In the genomic region with DNA sequence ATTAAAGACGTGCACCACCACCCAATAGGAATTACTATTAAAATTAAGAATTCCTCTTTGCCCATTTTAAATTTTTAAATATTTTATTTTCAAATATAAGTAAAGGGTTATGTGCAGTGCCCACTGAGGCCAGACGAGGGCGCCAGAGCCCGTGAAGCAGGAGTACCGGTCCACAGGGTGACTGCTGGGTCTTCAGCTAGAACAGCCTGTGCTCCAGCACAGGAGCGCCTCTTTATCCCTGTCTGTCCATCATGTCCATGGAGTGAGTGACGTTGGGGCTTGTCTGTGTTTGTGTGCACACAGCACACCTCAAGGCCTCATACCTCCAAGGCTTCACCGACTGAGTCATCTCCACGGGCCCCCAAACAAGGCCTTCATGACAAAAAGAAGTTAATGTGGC, we compare ENCODE assay signal across 9 mouse cellular contexts. TPM values are rescaled to one million over a fixed set of nuclear protein-coding genes. Genes with fewer than 3 reads are reported as not detected.
A peak's percentile ranks its signal among the peaks of the same experiment; 100 is the strongest.
DNase-seq lines count a peak whose midpoint lies in the region; ATAC-seq and TF ChIP-seq lines count a peak whose summit lies in the region.
"Had no signal": no experiment of that assay in that cellular context is flagged by ENCODE, and none has a peak within 500 bp of the region (broad histone marks: within the 10 kb centered on the region; RNA-seq: fewer than 3 reads in every experiment).

No protein-coding gene starts in this region.

- H3K4me2 ChIP-seq in forebrain, postnatal 0 days (ENCODE audit: low read depth) = peak overlapping the region; percentile 71; the same call in 1 of the 2 replicates
- H3K4me2 ChIP-seq in intestine, postnatal 0 days (replicated peaks; ENCODE audit: low read depth) = peak overlapping the region; percentile 67; the same call in 1 of the 2 replicates
- peak overlapping the region; percentile 4; the same call in 1 of the 2 replicates for H3K4me2 ChIP-seq in limb, embryonic 12.5 days
- H3K4me2 ChIP-seq in midbrain, embryonic 16.5 days (ENCODE audit: low read length) = peak overlapping the region; percentile 52

- 0 out of 2 replicates have a peak, but pooled peaks have one; percentile 29 for TF ChIP-seq EP300 in heart, adult 2 months (IDR thresholded peaks at IDR 0.05; ENCODE audit: insufficient read depth, low read depth, low read length)

- no peaks in the 10 kb centered on the region for H3K9me3 ChIP-seq in forebrain, postnatal 0 days (ENCODE audit: low read length)
- H3K9me3 ChIP-seq in intestine, postnatal 0 days (ENCODE audit: control insufficient read depth) = no peaks in the 10 kb centered on the region
- H3K9me3 ChIP-seq in limb, embryonic 12.5 days = no peaks in the 10 kb centered on the region
- H3K9me3 ChIP-seq in midbrain, embryonic 16.5 days (replicated peaks; ENCODE audit: control insufficient read depth, low read length, poor library complexity, severe bottlenecking) = no peaks in the 10 kb centered on the region

- H3K27me3 ChIP-seq in heart, adult 2 months (ENCODE audit: control insufficient read depth, insufficient read depth, low read length) = no peaks in the 10 kb centered on the region
- no peaks in the 10 kb centered on the region for H3K27me3 ChIP-seq in cerebellum, adult 2 months (ENCODE audit: control insufficient read depth, insufficient read depth, low read length)
- no peaks in the 10 kb centered on the region for H3K27me3 ChIP-seq in forebrain, postnatal 0 days (ENCODE audit: insufficient read depth, low read length)
- H3K27me3 ChIP-seq in intestine, postnatal 0 days (replicated peaks; ENCODE audit: control insufficient read depth, insufficient read depth, low read length) = 0 out of 2 replicates have a peak, but pooled peaks cover 10% of the 10 kb centered on the region
- H3K27me3 ChIP-seq in limb, embryonic 12.5 days = peaks cover 26% of the 10 kb centered on the region
- no peaks in the 10 kb centered on the region for H3K27me3 ChIP-seq in midbrain, embryonic 16.5 days (ENCODE audit: control insufficient read depth, insufficient read depth, low read depth, low read length)

- no peak overlapping the region for H3K9ac ChIP-seq in heart, adult 2 months (ENCODE audit: low read depth, low read length)
- H3K9ac ChIP-seq in forebrain, postnatal 0 days = no peak overlapping the region
- no peak overlapping the region for H3K9ac ChIP-seq in intestine, postnatal 0 days (ENCODE audit: low read depth, low read length)
- H3K9ac ChIP-seq in limb, embryonic 12.5 days (replicated peaks) = no peak overlapping the region
- peak overlapping the region; percentile 26; the same call in 1 of the 2 replicates for H3K9ac ChIP-seq in midbrain, embryonic 16.5 days (ENCODE audit: low read depth, low read length)

- ATAC-seq in forebrain, postnatal 0 days = no peak
- ATAC-seq in intestine, postnatal 0 days = no peak
- no peak; the same call in 1 of the 2 replicates for ATAC-seq in limb, embryonic 12.5 days (ENCODE audit: insufficient number of reproducible peaks, insufficient read depth, low FRiP score, low TSS enrichment, low read depth)
- ATAC-seq in midbrain, embryonic 16.5 days = no peak

- WGBS in heart, adult 2 months = 15% methylated on average over 9 of the region's 9 CpGs
- 11% methylated on average over 9 of the region's 9 CpGs for WGBS in cerebellum, adult 2 months
- 18% methylated on average over 9 of the region's 9 CpGs for WGBS in forebrain, postnatal 0 days
- WGBS in intestine, postnatal 0 days = 15% methylated on average over 9 of the region's 9 CpGs
- 15% methylated on average over 9 of the region's 9 CpGs for WGBS in limb, embryonic 12.5 days
- 14% methylated on average over 9 of the region's 9 CpGs for WGBS in midbrain, embryonic 16.5 days

- TF ChIP-seq POLR2A in heart, adult 2 months (IDR thresholded peaks at IDR 0.05; ENCODE audit: insufficient read depth, low read depth, low read length) = no peak
- no peak for TF ChIP-seq POLR2A in cerebellum, adult 2 months (IDR thresholded peaks at IDR 0.05; ENCODE audit: borderline replicate concordance, insufficient read depth, low read length)

- no peaks in the 10 kb centered on the region for H3K79me2 ChIP-seq in heart, adult 2 months (replicated peaks; ENCODE audit: control insufficient read depth, insufficient read depth, low read length)

- intact Hi-C loops in heart, adult 2 months (cut with DNase I) = loop anchor here (1.0 to 10.0 kb wide), 4 partner anchors 65 to 298 kb away; a partner anchor contains a TSS
- intact Hi-C loops in heart, postnatal 25 days (cut with DNase I) = loop anchor here (5.0 kb wide), 3 partner anchors 75 to 300 kb away; a partner anchor contains a TSS

- TF ChIP-seq CTCF in heart, adult 2 months (IDR thresholded peaks at IDR 0.05) = peak; percentile 98
- TF ChIP-seq CTCF in cerebellum, adult 2 months (IDR thresholded peaks at IDR 0.05; ENCODE audit: borderline replicate concordance, insufficient read depth, low read depth, low read length) = peak; percentile 85
- TF ChIP-seq CTCF in forebrain, postnatal 0 days (IDR thresholded peaks at IDR 0.05; ENCODE audit: low read depth) = peak; percentile 83
- peak; percentile 91 for TF ChIP-seq CTCF in intestine, postnatal 0 days (IDR thresholded peaks at IDR 0.05; ENCODE audit: low read depth)

- H3K27ac ChIP-seq in heart, adult 2 months = no peak overlapping the region
- no peak overlapping the region for H3K27ac ChIP-seq in cerebellum, adult 2 months (ENCODE audit: insufficient read depth, low read length)
- H3K27ac ChIP-seq in forebrain, postnatal 0 days (ENCODE audit: low read depth, low read length) = no peak overlapping the region
- no peak overlapping the region for H3K27ac ChIP-seq in intestine, postnatal 0 days (ENCODE audit: low read depth, low read length)
- no peak overlapping the region for H3K27ac ChIP-seq in limb, embryonic 12.5 days
- H3K27ac ChIP-seq in midbrain, embryonic 16.5 days (ENCODE audit: low read length) = peak overlapping the region; percentile 60; the same call in 1 of the 2 replicates
- H3K27ac ChIP-seq: macrophage had no signal

- no peaks in the 10 kb centered on the region for H3K36me3 ChIP-seq in heart, adult 2 months (ENCODE audit: control insufficient read depth, insufficient read depth, low read length)
- peaks cover 12% of the 10 kb centered on the region for H3K36me3 ChIP-seq in forebrain, postnatal 0 days (ENCODE audit: insufficient read depth)
- H3K36me3 ChIP-seq in intestine, postnatal 0 days (ENCODE audit: control insufficient read depth, insufficient read depth) = peaks cover 15% of the 10 kb centered on the region
- peaks cover 15% of the 10 kb centered on the region for H3K36me3 ChIP-seq in limb, embryonic 12.5 days
- H3K36me3 ChIP-seq in midbrain, embryonic 16.5 days (ENCODE audit: control insufficient read depth, insufficient read depth, low read length) = 0 out of 2 replicates have a peak, but pooled peaks cover 3% of the 10 kb centered on the region

- peak; percentile 59 to 80 for DNase-seq in heart, adult 2 months
- DNase-seq in heart, postnatal 25 days (ENCODE audit: low spot score) = no peak
- peak; percentile 77 to 85 for DNase-seq in cerebellum, adult 2 months
- peak; percentile 81 for DNase-seq in forebrain, postnatal 0 days
- DNase-seq in spleen, postnatal 4 days (ENCODE audit: low spot score in 2 of 2) = peak; percentile 74 to 91

- H3K4me3 ChIP-seq in heart, adult 2 months = no peak overlapping the region
- H3K4me3 ChIP-seq in cerebellum, adult 2 months (replicated peaks; ENCODE audit: insufficient read depth, low read depth, low read length) = no peak overlapping the region
- no peak overlapping the region for H3K4me3 ChIP-seq in forebrain, postnatal 0 days (ENCODE audit: low read depth, low read length)
- H3K4me3 ChIP-seq in intestine, postnatal 0 days (ENCODE audit: low read depth, low read length) = no peak overlapping the region
- no peak overlapping the region for H3K4me3 ChIP-seq in limb, embryonic 12.5 days (replicated peaks)
- peak overlapping the region; percentile 3; the same call in 1 of the 2 replicates for H3K4me3 ChIP-seq in midbrain, embryonic 16.5 days (ENCODE audit: low read depth, low read length)

- peaks cover 4% of the 10 kb centered on the region for H3K4me1 ChIP-seq in heart, adult 2 months (ENCODE audit: control insufficient read depth, insufficient read depth, low read length)
- peaks cover 14% of the 10 kb centered on the region for H3K4me1 ChIP-seq in cerebellum, adult 2 months (ENCODE audit: control insufficient read depth, insufficient read depth, low read length)
- H3K4me1 ChIP-seq in forebrain, postnatal 0 days (ENCODE audit: insufficient read depth) = peaks cover 12% of the 10 kb centered on the region
- H3K4me1 ChIP-seq in intestine, postnatal 0 days (replicated peaks; ENCODE audit: control insufficient read depth, insufficient read depth, low read length) = 0 out of 2 replicates have a peak, but pooled peaks cover 2% of the 10 kb centered on the region
- H3K4me1 ChIP-seq in limb, embryonic 12.5 days (replicated peaks) = peaks cover 24% of the 10 kb centered on the region
- peaks cover 31% of the 10 kb centered on the region for H3K4me1 ChIP-seq in midbrain, embryonic 16.5 days (ENCODE audit: control insufficient read depth, insufficient read depth, low read length)

RNA-seq across cellular contexts. Expression of a gene that starts 1.7 kb away (rescaled TPM):
- 1 to 10 TPM; 8.3 to 9.2 TPM for total RNA-seq in heart, adult 2 months (2021)
- 3.7 and 4.2 TPM in 2 replicates for polyA plus RNA-seq in heart, adult 2 months (2012; rRNA removed)
- 1 to 10 TPM; 9.6 to 9.7 TPM for total RNA-seq in heart, postnatal 25 days (2021)
- polyA plus RNA-seq in cerebellum, adult 2 months (2012; rRNA removed) = 13.4 and 14.9 TPM in 2 replicates
- 12.9 and 15.2 TPM in 2 replicates for total RNA-seq in forebrain, postnatal 0 days (2014; rRNA removed)
- 12.9 and 15.2 TPM in 2 replicates for polyA plus RNA-seq in forebrain, postnatal 0 days (2015; fragmentation: Nextera tagmentation; extraction: Ambion mirVana)
- polyA plus RNA-seq in intestine, postnatal 0 days (2015; fragmentation: Nextera tagmentation; extraction: Ambion mirVana) = 10.2 and 10.9 TPM in 2 replicates
- 24.6 and 26.6 TPM in 2 replicates for polyA plus RNA-seq in limb, embryonic 12.5 days (2016; fragmentation: Nextera tagmentation; extraction: Ambion mirVana)
- polyA plus RNA-seq in midbrain, embryonic 16.5 days (2015; fragmentation: Nextera tagmentation; extraction: Ambion mirVana) = 21.2 and 24.6 TPM in 2 replicates

RNA-seq across cellular contexts. Expression of a gene that starts 4.7 kb away (rescaled TPM):
- total RNA-seq in heart, adult 2 months (2021) = under 1 TPM; 0.34 to 0.91 TPM
- polyA plus RNA-seq in heart, adult 2 months (2012; rRNA removed) = 1.3 and 4.1 TPM in 2 replicates
- under 1 TPM; 0.75 to 0.81 TPM for total RNA-seq in heart, postnatal 25 days (2021)
- polyA plus RNA-seq in cerebellum, adult 2 months (2012; rRNA removed) = 0.81 and 1.00 TPM in 2 replicates
- total RNA-seq in forebrain, postnatal 0 days (2014; rRNA removed) = 2.1 and 3.4 TPM in 2 replicates
- polyA plus RNA-seq in forebrain, postnatal 0 days (2015; fragmentation: Nextera tagmentation; extraction: Ambion mirVana) = 6.4 and 7.7 TPM in 2 replicates
- polyA plus RNA-seq in intestine, postnatal 0 days (2015; fragmentation: Nextera tagmentation; extraction: Ambion mirVana) = 1.5 and 1.6 TPM in 2 replicates
- polyA plus RNA-seq in limb, embryonic 12.5 days (2016; fragmentation: Nextera tagmentation; extraction: Ambion mirVana) = 1.6 TPM in 2 replicates
- polyA plus RNA-seq in midbrain, embryonic 16.5 days (2015; fragmentation: Nextera tagmentation; extraction: Ambion mirVana) = 6.0 and 7.1 TPM in 2 replicates

RNA-seq across cellular contexts. Expression of a gene that starts 7.9 kb away (rescaled TPM):
- 1 to 10 TPM; 2.5 to 3.9 TPM for total RNA-seq in heart, adult 2 months (2021)
- polyA plus RNA-seq in heart, adult 2 months (2012; rRNA removed) = 0.49 and 1.2 TPM in 2 replicates
- 1 to 10 TPM; 3.1 to 3.6 TPM for total RNA-seq in heart, postnatal 25 days (2021)
- polyA plus RNA-seq in cerebellum, adult 2 months (2012; rRNA removed) = 3.3 and 3.7 TPM in 2 replicates
- total RNA-seq in forebrain, postnatal 0 days (2014; rRNA removed) = 5.7 and 6.5 TPM in 2 replicates
- polyA plus RNA-seq in forebrain, postnatal 0 days (2015; fragmentation: Nextera tagmentation; extraction: Ambion mirVana) = 5.4 and 6.0 TPM in 2 replicates
- 3.4 and 3.7 TPM in 2 replicates for polyA plus RNA-seq in intestine, postnatal 0 days (2015; fragmentation: Nextera tagmentation; extraction: Ambion mirVana)
- polyA plus RNA-seq in limb, embryonic 12.5 days (2016; fragmentation: Nextera tagmentation; extraction: Ambion mirVana) = 5.0 and 7.0 TPM in 2 replicates
- polyA plus RNA-seq in midbrain, embryonic 16.5 days (2015; fragmentation: Nextera tagmentation; extraction: Ambion mirVana) = 10.1 and 11.2 TPM in 2 replicates

RNA-seq across cellular contexts. Expression of a gene that starts 13.1 kb away (rescaled TPM):
- under 1 TPM; 0.63 to 0.64 TPM for total RNA-seq in heart, adult 2 months (2021)
- polyA plus RNA-seq in heart, adult 2 months (2012; rRNA removed) = 1.9 TPM in 2 replicates
- total RNA-seq in heart, postnatal 25 days (2021) = under 1 TPM; 0.49 to 0.92 TPM
- polyA plus RNA-seq in cerebellum, adult 2 months (2012; rRNA removed) = 122 and 127 TPM in 2 replicates
- 124 and 152 TPM in 2 replicates for total RNA-seq in forebrain, postnatal 0 days (2014; rRNA removed)
- polyA plus RNA-seq in forebrain, postnatal 0 days (2015; fragmentation: Nextera tagmentation; extraction: Ambion mirVana) = 106 and 116 TPM in 2 replicates
- 2.7 and 2.9 TPM in 2 replicates for polyA plus RNA-seq in intestine, postnatal 0 days (2015; fragmentation: Nextera tagmentation; extraction: Ambion mirVana)
- 52.6 and 54.1 TPM in 2 replicates for polyA plus RNA-seq in limb, embryonic 12.5 days (2016; fragmentation: Nextera tagmentation; extraction: Ambion mirVana)
- 185 and 187 TPM in 2 replicates for polyA plus RNA-seq in midbrain, embryonic 16.5 days (2015; fragmentation: Nextera tagmentation; extraction: Ambion mirVana)
- polyA plus RNA-seq: macrophage had no signal

RNA-seq across cellular contexts. Expression of a gene that starts 29.1 kb away (rescaled TPM):
- total RNA-seq in heart, adult 2 months (2021) = under 1 TPM; 0.50 to 0.61 TPM
- polyA plus RNA-seq in heart, adult 2 months (2012; rRNA removed) = 0.35 and 0.76 TPM in 2 replicates
- under 1 TPM in 1 of 2 experiments, not detected in 1; 0.47 TPM for total RNA-seq in heart, postnatal 25 days (2021)
- polyA plus RNA-seq in cerebellum, adult 2 months (2012; rRNA removed) = 88.0 and 91.3 TPM in 2 replicates
- 106 and 113 TPM in 2 replicates for total RNA-seq in forebrain, postnatal 0 days (2014; rRNA removed)
- polyA plus RNA-seq in forebrain, postnatal 0 days (2015; fragmentation: Nextera tagmentation; extraction: Ambion mirVana) = 162 and 169 TPM in 2 replicates
- polyA plus RNA-seq in intestine, postnatal 0 days (2015; fragmentation: Nextera tagmentation; extraction: Ambion mirVana) = 3.6 and 4.2 TPM in 2 replicates
- 42.4 and 43.2 TPM in 2 replicates for polyA plus RNA-seq in limb, embryonic 12.5 days (2016; fragmentation: Nextera tagmentation; extraction: Ambion mirVana)
- 200 and 218 TPM in 2 replicates for polyA plus RNA-seq in midbrain, embryonic 16.5 days (2015; fragmentation: Nextera tagmentation; extraction: Ambion mirVana)
- polyA plus RNA-seq: macrophage had no signal

Comparison
In these comparisons a context has a peak if more than half of its experiments do, and no peak if none do; other contexts are left out.
1. H3K4me2 ChIP-seq: peak in every context shown above with its lines; median percentile 71 in forebrain, postnatal 0 days; 67 in intestine, postnatal 0 days; 52 in midbrain, embryonic 16.5 days; 4 in limb, embryonic 12.5 days.